Mouse (Mus musculus): Measurements from ENCODE around the gene Midn. TPM values are rescaled to one million over a fixed set of nuclear protein-coding genes. Genes with fewer than 3 reads are reported as not detected.

Midn gene
- polyA plus RNA-seq, 1 experiment from 2014 or later = 28.9 TPM

- DNase-seq (ENCODE audit: low spot score) (peak; percentile 81), ATAC-seq (replicated peaks; ENCODE audit: low FRiP score, low TSS enrichment, low read depth) (0 out of 2 replicates have a peak, but pooled peaks have one; percentile 12)
- Histone ChIP-seq H3K4me3 (ENCODE audit: low read depth, low read length) (peak overlapping the region; percentile 34), H3K36me3 (ENCODE audit: control insufficient read depth, insufficient read depth, low read length) (peaks cover 26% of the 10 kb centered on the region), H3K9ac (ENCODE audit: low read length) (peak overlapping the region; percentile 18), H3K27me3 (replicated peaks; ENCODE audit: control insufficient read depth, insufficient read depth, low read length) (peaks cover 32% of the 10 kb centered on the region), H3K9me3 (ENCODE audit: control insufficient read depth, low read length) (no peaks in the 10 kb centered on the region), H3K4me2 (ENCODE audit: low read length) (peak overlapping the region; percentile 58), H3K27ac (ENCODE audit: low read depth) (no peak overlapping the region), H3K4me1 (replicated peaks; ENCODE audit: control insufficient read depth, insufficient read depth, low read length) (peaks cover 7% of the 10 kb centered on the region; the same call in 1 of the 2 replicates)
- WGBS = 1% methylated on average over 47 of the region's 48 CpGs
Measured at GRCm38 (mm10) chr10:80190491-80191051, 42.5 kb downstream of the Midn start.

DNA sequence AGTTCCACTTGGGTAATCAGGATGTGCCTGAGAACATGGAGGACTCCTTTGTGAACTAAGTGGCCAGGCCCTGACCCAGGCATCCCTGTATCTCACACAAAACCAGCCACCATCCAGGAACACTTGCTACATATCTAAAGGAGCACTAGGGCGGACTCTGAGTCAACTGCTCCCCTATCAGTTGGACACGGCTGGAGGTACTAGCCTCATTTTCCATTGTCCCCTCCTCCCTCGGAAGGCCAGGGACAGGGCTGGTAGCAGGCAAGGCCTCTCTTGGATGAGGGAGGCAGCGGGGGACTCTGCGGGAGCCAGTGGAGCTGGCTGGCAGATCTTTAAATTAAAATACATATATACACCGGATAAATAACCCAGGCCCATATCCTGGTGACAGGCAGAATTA is 45.9 kb downstream of the Midn start:
- ATAC-seq (replicated peaks; ENCODE audit: low FRiP score, low TSS enrichment, low read depth) = no peak
- H3K9ac ChIP-seq (ENCODE audit: low read length) = no peak overlapping the region
- peaks cover 3% of the 10 kb centered on the region; the same call in 1 of the 2 replicates for H3K36me3 ChIP-seq (ENCODE audit: control insufficient read depth, insufficient read depth, low read length)
- DNase-seq (ENCODE audit: low spot score) = no peak
- WGBS = 83% methylated on average over 6 of the region's 6 CpGs
- H3K27me3 ChIP-seq (replicated peaks; ENCODE audit: control insufficient read depth, insufficient read depth, low read length) = peaks cover 28% of the 10 kb centered on the region
- no peak overlapping the region for H3K4me2 ChIP-seq (ENCODE audit: low read length)
- H3K27ac ChIP-seq (ENCODE audit: low read depth) = no peak overlapping the region
- no peaks in the 10 kb centered on the region for H3K9me3 ChIP-seq (ENCODE audit: control insufficient read depth, low read length)
- H3K4me3 ChIP-seq (ENCODE audit: low read depth, low read length) = no peak overlapping the region
- H3K4me1 ChIP-seq (replicated peaks; ENCODE audit: control insufficient read depth, insufficient read depth, low read length) = peaks cover 7% of the 10 kb centered on the region; the same call in 1 of the 2 replicates

DNA sequence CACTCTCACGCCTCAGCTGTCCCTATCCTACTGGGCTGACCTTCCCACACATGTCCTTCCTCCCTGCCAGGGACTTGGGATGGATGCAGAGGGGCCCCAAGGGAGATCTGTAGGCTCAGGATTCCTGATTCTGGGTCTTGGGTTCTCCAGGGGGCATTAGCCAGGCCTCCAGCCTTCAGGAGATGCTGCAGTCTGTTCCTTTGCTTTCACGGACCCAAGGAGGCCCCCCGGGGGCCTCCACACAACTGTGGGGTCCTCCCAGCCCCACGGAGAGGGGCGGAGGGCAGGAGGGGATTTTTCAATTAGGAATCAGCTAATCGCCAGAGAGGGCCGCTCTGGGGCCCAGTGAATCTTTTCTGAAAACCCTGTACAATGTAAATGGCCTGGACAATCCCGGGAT is 46.4 kb downstream of the Midn start:
- no peaks in the 10 kb centered on the region for H3K9me3 ChIP-seq (ENCODE audit: control insufficient read depth, low read length)
- no peak overlapping the region for H3K4me2 ChIP-seq (ENCODE audit: low read length)
- no peaks in the 10 kb centered on the region for H3K36me3 ChIP-seq (ENCODE audit: control insufficient read depth, insufficient read depth, low read length)
- H3K27me3 ChIP-seq (replicated peaks; ENCODE audit: control insufficient read depth, insufficient read depth, low read length) = peaks cover 23% of the 10 kb centered on the region
- 0 out of 2 replicates have a peak overlapping the region, but pooled peaks have one; percentile 7 for H3K9ac ChIP-seq (ENCODE audit: low read length)
- peaks cover 7% of the 10 kb centered on the region; the same call in 1 of the 2 replicates for H3K4me1 ChIP-seq (replicated peaks; ENCODE audit: control insufficient read depth, insufficient read depth, low read length)
- H3K4me3 ChIP-seq (ENCODE audit: low read depth, low read length) = no peak overlapping the region
- H3K27ac ChIP-seq (ENCODE audit: low read depth) = no peak overlapping the region
- no peak for DNase-seq (ENCODE audit: low spot score)
- no peak for ATAC-seq (replicated peaks; ENCODE audit: low FRiP score, low TSS enrichment, low read depth)
- 65% methylated on average over 8 of the region's 8 CpGs for WGBS

DNA sequence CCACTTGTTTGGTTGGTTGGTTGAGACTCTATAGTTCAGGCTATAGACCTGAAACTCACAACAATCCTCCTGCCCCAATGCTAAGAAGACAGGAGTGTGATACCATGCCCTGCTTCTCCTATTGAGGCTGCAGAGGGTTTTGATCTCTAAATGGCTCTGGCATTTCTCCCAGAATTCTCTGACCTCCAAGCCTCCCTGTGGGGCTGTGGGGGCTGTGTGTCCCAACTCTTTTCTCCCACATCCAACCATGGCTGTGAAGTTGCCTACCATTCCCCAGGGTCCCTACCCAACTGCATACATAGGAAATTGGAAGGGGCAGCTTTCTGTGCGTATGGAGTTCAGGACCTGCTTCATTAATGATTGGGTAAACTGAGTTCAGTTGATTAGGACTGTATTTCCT is 48.1 kb downstream of the Midn start:
- Histone ChIP-seq H3K4me1 (replicated peaks; ENCODE audit: control insufficient read depth, insufficient read depth, low read length) (no peaks in the 10 kb centered on the region), H3K27me3 (replicated peaks; ENCODE audit: control insufficient read depth, insufficient read depth, low read length) (peaks cover 7% of the 10 kb centered on the region), H3K4me2 (ENCODE audit: low read length) (no peak overlapping the region), H3K9me3 (ENCODE audit: control insufficient read depth, low read length) (no peaks in the 10 kb centered on the region), H3K36me3 (ENCODE audit: control insufficient read depth, insufficient read depth, low read length) (no peaks in the 10 kb centered on the region), H3K27ac (ENCODE audit: low read depth) (no peak overlapping the region), H3K4me3 (ENCODE audit: low read depth, low read length) (no peak overlapping the region), H3K9ac (ENCODE audit: low read length) (no peak overlapping the region)
- WGBS = 100% methylated on average over 1 of the region's 1 CpGs
- DNase-seq (ENCODE audit: low spot score) (no peak), ATAC-seq (replicated peaks; ENCODE audit: low FRiP score, low TSS enrichment, low read depth) (no peak)

- Histone ChIP-seq H3K27ac (ENCODE audit: low read depth) (no peak overlapping the region), H3K4me3 (ENCODE audit: low read depth, low read length) (no peak overlapping the region), H3K27me3 (replicated peaks; ENCODE audit: control insufficient read depth, insufficient read depth, low read length) (peaks cover 2% of the 10 kb centered on the region; the same call in 1 of the 2 replicates), H3K4me1 (replicated peaks; ENCODE audit: control insufficient read depth, insufficient read depth, low read length) (no peaks in the 10 kb centered on the region), H3K36me3 (ENCODE audit: control insufficient read depth, insufficient read depth, low read length) (no peaks in the 10 kb centered on the region), H3K4me2 (ENCODE audit: low read length) (no peak overlapping the region), H3K9ac (ENCODE audit: low read length) (no peak overlapping the region), H3K9me3 (ENCODE audit: control insufficient read depth, low read length) (no peaks in the 10 kb centered on the region)
- WGBS = 81% methylated on average over 33 of the region's 33 CpGs
- no peak for DNase-seq (ENCODE audit: low spot score)
- no peak for ATAC-seq (replicated peaks; ENCODE audit: low FRiP score, low TSS enrichment, low read depth)
Measured at GRCm38 (mm10) chr10:80196778-80197581, 48.9 kb downstream of the Midn start.

- ATAC-seq (replicated peaks; ENCODE audit: low FRiP score, low TSS enrichment, low read depth) = peak; percentile 85
- no peak overlapping the region for H3K4me2 ChIP-seq (ENCODE audit: low read length)
- peak; percentile 89 for DNase-seq (ENCODE audit: low spot score)
Measured at GRCm38 (mm10) chr10:80199440-80200008, 51.5 kb downstream of the Midn start.

GRCm38 (mm10) chr10:80200485-80200884 is 52.4 kb downstream of the Midn start:
- Histone ChIP-seq H3K27me3 (replicated peaks; ENCODE audit: control insufficient read depth, insufficient read depth, low read length) (no peaks in the 10 kb centered on the region), H3K4me2 (ENCODE audit: low read length) (no peak overlapping the region)
- WGBS = 75% methylated on average over 6 of the region's 6 CpGs

More at GRCm38 (mm10) chr10:80199440-80200008, 51.5 kb downstream of the Midn start:
- Histone ChIP-seq H3K9me3 (ENCODE audit: control insufficient read depth, low read length) (no peaks in the 10 kb centered on the region), H3K9ac (ENCODE audit: low read length) (no peak overlapping the region), H3K4me3 (ENCODE audit: low read depth, low read length) (no peak overlapping the region), H3K36me3 (ENCODE audit: control insufficient read depth, insufficient read depth, low read length) (no peaks in the 10 kb centered on the region), H3K27ac (ENCODE audit: low read depth) (no peak overlapping the region), H3K27me3 (replicated peaks; ENCODE audit: control insufficient read depth, insufficient read depth, low read length) (no peaks in the 10 kb centered on the region), H3K4me1 (replicated peaks; ENCODE audit: control insufficient read depth, insufficient read depth, low read length) (no peaks in the 10 kb centered on the region)
- 54% methylated on average over 3 of the region's 3 CpGs for WGBS

DNA sequence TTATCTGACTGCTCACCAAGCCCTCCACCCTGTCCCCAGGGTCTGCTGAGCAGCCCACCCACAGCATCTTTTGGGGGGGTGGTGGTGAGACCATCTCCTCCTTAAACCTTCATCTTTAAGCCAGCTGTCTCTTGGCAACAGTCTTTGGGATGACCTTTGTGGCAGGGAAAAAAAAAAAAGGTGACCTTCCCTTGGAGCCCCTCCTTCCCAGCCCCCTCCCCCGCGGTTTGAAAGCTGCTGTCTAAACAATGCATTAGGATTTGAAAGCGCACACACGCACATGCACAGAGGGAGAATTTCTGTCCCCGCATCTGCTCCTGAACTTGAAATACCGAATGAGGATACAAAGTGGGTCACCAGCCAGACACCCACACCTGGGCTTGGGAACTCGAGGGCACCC is 56.0 kb downstream of the Midn start:
- no peak for ATAC-seq (replicated peaks; ENCODE audit: low FRiP score, low TSS enrichment, low read depth)
- no peak overlapping the region for H3K4me2 ChIP-seq (ENCODE audit: low read length)
- H3K4me3 ChIP-seq (ENCODE audit: low read depth, low read length) = no peak overlapping the region
- H3K9ac ChIP-seq (ENCODE audit: low read length) = no peak overlapping the region
- H3K27me3 ChIP-seq (replicated peaks; ENCODE audit: control insufficient read depth, insufficient read depth, low read length) = no peaks in the 10 kb centered on the region
- DNase-seq (ENCODE audit: low spot score) = no peak
- 0 out of 2 replicates have a peak, but pooled peaks cover 3% of the 10 kb centered on the region for H3K4me1 ChIP-seq (replicated peaks; ENCODE audit: control insufficient read depth, insufficient read depth, low read length)
- no peak overlapping the region for H3K27ac ChIP-seq (ENCODE audit: low read depth)
- 20% methylated on average over 7 of the region's 7 CpGs for WGBS
- no peaks in the 10 kb centered on the region for H3K36me3 ChIP-seq (ENCODE audit: control insufficient read depth, insufficient read depth, low read length)
- no peaks in the 10 kb centered on the region for H3K9me3 ChIP-seq (ENCODE audit: control insufficient read depth, low read length)

More at GRCm38 (mm10) chr10:80200485-80200884, 52.4 kb downstream of the Midn start:
- Histone ChIP-seq H3K4me3 (ENCODE audit: low read depth, low read length) (no peak overlapping the region), H3K4me1 (replicated peaks; ENCODE audit: control insufficient read depth, insufficient read depth, low read length) (no peaks in the 10 kb centered on the region), H3K9me3 (ENCODE audit: control insufficient read depth, low read length) (no peaks in the 10 kb centered on the region), H3K27ac (ENCODE audit: low read depth) (no peak overlapping the region), H3K9ac (ENCODE audit: low read length) (no peak overlapping the region), H3K36me3 (ENCODE audit: control insufficient read depth, insufficient read depth, low read length) (no peaks in the 10 kb centered on the region)
- DNase-seq (ENCODE audit: low spot score) (no peak), ATAC-seq (replicated peaks; ENCODE audit: low FRiP score, low TSS enrichment, low read depth) (no peak)
